Mouse (Mus musculus) embryonic facial prominence, embryonic 14.5 days (tissue): ENCODE results near the gene Olfr641. TPM values are rescaled to one million over a fixed set of nuclear protein-coding genes. Genes with fewer than 3 reads are reported as not detected.

Experiments used
- ATAC-seq: fragments of 200-750 bp; cut with Nextera tagmentation; 2 replicates; pipeline ENCODE4 v1.8.0; 2017; ENCODE audit warnings: low read depth, moderate number of reproducible peaks, moderate TSS enrichment
- DNase-seq: peaks from one replicate; pipeline ENCODE4 v3.0.0-alpha.2; 2015; ENCODE audit warnings: low spot score
- H3K27ac ChIP-seq: fragments of 300-500 bp; sonication (generic); replicated peaks from 2 replicates; pipeline ENCODE4 v1.5.1; 2014; ENCODE audit warnings: low read depth, mild to moderate bottlenecking, low read length, moderate library complexity
- H3K27me3 ChIP-seq: fragments of 300-500 bp; sonication (generic); replicated peaks from 2 replicates; pipeline ENCODE4 v1.6.1; 2014; ENCODE audit warnings: low read length; ENCODE audit not compliant: control insufficient read depth, insufficient read depth
- H3K36me3 ChIP-seq: fragments of 300-500 bp; sonication (generic); 2 replicates; pipeline ENCODE4 v1.6.1; 2014; ENCODE audit warnings: low read length, mixed read lengths; ENCODE audit not compliant: control insufficient read depth, insufficient read depth
- H3K4me1 ChIP-seq: fragments of 300-500 bp; sonication (generic); 2 replicates; pipeline ENCODE4 v1.6.1; 2014; ENCODE audit warnings: antibody characterized with exemption, low read length; ENCODE audit not compliant: control insufficient read depth, insufficient read depth
- H3K4me2 ChIP-seq: fragments of 300-500 bp; sonication (generic); 2 replicates; pipeline ENCODE4 v1.6.1; 2014; ENCODE audit warnings: low read depth, mild to moderate bottlenecking, low read length, moderate library complexity, mixed read lengths
- H3K4me3 ChIP-seq: fragments of 300-500 bp; sonication (generic); 2 replicates; pipeline ENCODE4 v1.5.1; 2014; ENCODE audit warnings: low read depth, mild to moderate bottlenecking, low read length
- H3K9ac ChIP-seq: fragments of 300-500 bp; sonication (generic); 2 replicates; pipeline ENCODE4 v1.6.1; 2014; ENCODE audit warnings: low read depth, mild to moderate bottlenecking, low read length, moderate library complexity, mixed read lengths
- H3K9me3 ChIP-seq: fragments of 300-500 bp; sonication (generic); 2 replicates; pipeline ENCODE4 v1.6.1; 2016; ENCODE audit warnings: low read length; ENCODE audit not compliant: control insufficient read depth
- WGBS: fragments of 180-500 bp; shearing (Covaris S2); extraction: QIAGEN DNeasy Blood & Tissue Kit; methylation state at CpG from one replicate; pipeline ENCODE4 v1.1.7; 2014; 5-methylcytosine and 5-hydroxymethylcytosine counted together
- polyA plus RNA-seq: library from polyadenylated mRNA; unstranded; fragments of >200 nt; fragmentation: Nextera tagmentation; extraction: Ambion mirVana; gene quantifications from 2 replicates; pipeline ENCODE4 v1.2.1, GENCODE M21; 2014

The Olfr641 gene
- polyA plus RNA-seq, 1 experiment from 2014 or later, result 0.10 TPM

DNA sequence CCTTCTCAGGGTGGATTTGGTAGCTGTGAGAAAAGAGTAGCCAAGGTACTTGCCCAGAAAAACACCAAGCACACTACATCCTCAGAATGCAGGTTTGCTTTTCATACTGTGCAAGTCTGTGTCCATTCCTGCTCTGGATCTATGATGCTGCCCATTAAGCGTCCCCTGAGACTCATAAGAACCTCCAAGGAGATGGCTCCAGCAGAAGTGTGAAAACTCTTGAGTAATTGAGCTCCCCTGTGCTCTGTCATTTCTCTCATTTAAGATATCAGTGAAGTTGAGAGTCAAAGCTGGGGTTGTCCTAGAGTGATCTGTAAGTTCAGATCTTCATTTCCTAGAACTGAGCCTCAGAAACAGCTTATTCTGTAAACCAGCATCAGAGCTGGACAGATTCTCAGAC, 17.3 kb downstream of the Olfr641 start, which contains the start of gene Olfr642:
Gene Olfr642, minus strand, starts transcription at position 101 of the 400 bp plus-strand sequence.
- Histone ChIP-seq H3K4me2 (no peak within 1 kb of the TSS), H3K36me3 (no peaks in the 10 kb centered on the region), H3K9me3 (no peaks in the 10 kb centered on the region), H3K4me3 (no peak within 1 kb of the TSS), H3K4me1 (no peaks in the 10 kb centered on the region), H3K9ac (no peak within 1 kb of the TSS), H3K27ac (no peak within 1 kb of the TSS), H3K27me3 (no peaks in the 10 kb centered on the region)
- WGBS, result 60% methylated on average over 1 of the region's 1 CpGs
- ATAC-seq (no peak), DNase-seq (no peak)

DNA sequence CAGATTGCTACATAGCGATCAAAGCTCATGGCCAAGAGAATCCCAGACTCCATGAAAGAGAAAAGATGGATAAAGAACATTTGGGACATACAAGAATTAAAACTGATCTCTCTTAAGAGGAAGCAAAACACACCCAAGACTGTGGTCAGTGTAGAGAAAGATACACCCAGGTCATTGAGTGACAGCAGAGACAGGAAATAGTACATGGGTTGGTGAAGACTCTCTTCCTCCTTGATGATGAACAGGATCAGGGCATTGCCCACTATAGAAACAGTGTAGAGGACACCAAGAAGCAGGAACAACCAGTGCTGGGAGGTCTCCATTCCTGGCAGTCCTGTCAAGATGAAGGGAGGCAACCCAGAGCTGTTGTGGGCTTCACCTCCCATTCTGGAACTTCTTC, 24.0 kb downstream of the Olfr641 start:
- no peak overlapping the region for H3K27ac ChIP-seq
- H3K9me3 ChIP-seq, result no peaks in the 10 kb centered on the region
- ATAC-seq (no peak), DNase-seq (no peak)
- H3K9ac ChIP-seq, result no peak overlapping the region
- H3K4me1 ChIP-seq, result no peaks in the 10 kb centered on the region
- no peaks in the 10 kb centered on the region for H3K27me3 ChIP-seq
- H3K4me3 ChIP-seq, result no peak overlapping the region
- H3K36me3 ChIP-seq, result no peaks in the 10 kb centered on the region
- H3K4me2 ChIP-seq, result no peak overlapping the region
- 88% methylated on average over 1 of the region's 1 CpGs for WGBS

DNA sequence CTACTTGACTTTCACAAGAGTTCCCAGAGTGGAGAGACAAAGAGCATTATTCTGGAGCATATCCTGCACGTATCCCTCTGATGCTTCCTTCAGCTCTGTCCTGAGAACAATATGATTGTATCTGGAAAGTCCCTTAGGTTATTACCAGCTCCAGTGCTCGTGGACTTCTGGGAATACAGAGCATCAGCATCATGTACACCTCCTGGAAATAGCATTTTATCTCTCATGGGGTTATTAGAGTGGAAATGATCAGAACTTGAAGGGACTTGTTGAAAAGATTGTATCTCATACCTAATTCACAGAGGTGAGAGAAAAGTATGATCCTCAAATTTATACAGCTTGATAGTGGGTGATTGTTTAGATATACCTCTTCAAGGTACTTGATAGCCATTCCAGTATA, 26.1 kb downstream of the Olfr641 start, which contains the start of gene 4930516K23Rik:
Gene 4930516K23Rik, minus strand, starts transcription at position 101 of the 400 bp plus-strand sequence.
- 56% methylated on average over 2 of the region's 2 CpGs for WGBS
- no peak for ATAC-seq
- no peaks in the 10 kb centered on the region for H3K9me3 ChIP-seq

DNA sequence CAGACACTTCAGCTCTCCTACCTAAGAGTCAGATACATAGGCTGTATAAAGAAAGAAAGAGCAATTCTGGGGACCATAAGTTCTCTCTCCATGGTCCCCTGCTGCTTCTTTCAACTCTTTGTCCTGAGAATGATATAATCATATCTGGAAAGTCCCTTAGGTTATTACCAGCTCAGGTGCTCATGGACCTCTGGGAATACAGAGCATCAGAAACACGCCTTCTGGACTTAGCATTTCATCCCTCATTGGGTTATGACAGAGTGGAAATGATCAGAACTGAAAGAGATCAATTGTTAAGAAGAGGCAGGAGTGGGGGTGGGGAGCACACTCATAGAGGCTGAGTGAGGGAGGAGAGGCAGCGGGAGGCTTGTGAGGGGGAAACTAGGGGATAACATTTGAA, 36.5 kb downstream of the Olfr641 start, which contains the start of gene Olfr644:
Gene Olfr644, minus strand, starts transcription at position 101 of the 400 bp plus-strand sequence.
- ATAC-seq (no peak), DNase-seq (no peak)
- Histone ChIP-seq H3K27me3 (no peaks in the 10 kb centered on the region), H3K9me3 (peaks cover 6% of the 10 kb centered on the region; the same call in 1 of the 2 replicates), H3K4me3 (no peak within 1 kb of the TSS), H3K9ac (no peak within 1 kb of the TSS), H3K27ac (no peak within 1 kb of the TSS), H3K4me1 (no peaks in the 10 kb centered on the region), H3K4me2 (no peak within 1 kb of the TSS), H3K36me3 (no peaks in the 10 kb centered on the region)
- WGBS, result 65% methylated on average over 2 of the region's 2 CpGs

More for the DNA sequence above, 26.1 kb downstream of the Olfr641 start, which contains the start of gene 4930516K23Rik:
- H3K4me3 ChIP-seq, result no peak within 1 kb of the TSS
- no peak within 1 kb of the TSS for H3K4me2 ChIP-seq
- no peak within 1 kb of the TSS for H3K9ac ChIP-seq
- H3K36me3 ChIP-seq, result no peaks in the 10 kb centered on the region
- no peak for DNase-seq
- H3K27me3 ChIP-seq, result no peaks in the 10 kb centered on the region
- no peaks in the 10 kb centered on the region for H3K4me1 ChIP-seq
- H3K27ac ChIP-seq, result no peak within 1 kb of the TSS

DNA sequence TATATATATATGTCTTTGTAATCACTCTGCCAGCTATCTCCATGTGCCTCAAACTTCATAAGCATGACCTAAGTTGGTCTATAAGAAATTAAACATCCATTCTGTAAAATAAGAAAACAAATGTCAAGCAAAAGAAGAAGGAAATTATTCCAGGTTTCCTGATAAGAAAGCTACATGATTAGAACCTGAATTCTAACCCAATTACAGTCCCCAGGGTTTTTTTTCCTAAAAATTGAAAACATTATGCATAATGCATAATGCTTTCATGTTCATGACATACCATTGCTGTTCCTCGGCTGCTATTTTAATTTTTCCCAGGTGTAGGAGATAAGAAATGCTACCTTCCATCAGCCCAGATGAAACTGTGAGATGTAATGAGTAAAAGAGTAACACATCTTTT, 50.1 kb downstream of the Olfr641 start, which contains the start of gene Olfr645:
Gene Olfr645, minus strand, starts transcription at position 101 of the 400 bp plus-strand sequence.
- Histone ChIP-seq H3K9me3 (no peaks in the 10 kb centered on the region), H3K4me1 (no peaks in the 10 kb centered on the region), H3K9ac (no peak within 1 kb of the TSS), H3K27me3 (no peaks in the 10 kb centered on the region), H3K27ac (no peak within 1 kb of the TSS), H3K4me3 (no peak within 1 kb of the TSS), H3K36me3 (no peaks in the 10 kb centered on the region), H3K4me2 (no peak within 1 kb of the TSS)
- DNase-seq (no peak), ATAC-seq (no peak)
- 51% methylated on average over 1 of the region's 1 CpGs for WGBS

Other genes starting within 250 kb of the Olfr641 start
- gene Olfr67, start 243.6 kb upstream of the Olfr641 start, polyA plus RNA-seq, result not detected in 2 replicates
- 4,240 and 4,969 TPM in 2 replicates for gene Hbb-bt, start 221.4 kb upstream of the Olfr641 start, polyA plus RNA-seq
- 10,123 and 13,531 TPM in 2 replicates for gene Hbb-bs, start 207.3 kb upstream of the Olfr641 start, polyA plus RNA-seq
- gene Hbb-bh2, start 194.9 kb upstream of the Olfr641 start, polyA plus RNA-seq, result not detected in 2 replicates
- gene Hbb-bh1, start 192.3 kb upstream of the Olfr641 start, polyA plus RNA-seq, result 3.6 and 8.0 TPM in 2 replicates
- gene Hbb-y, start 182.2 kb upstream of the Olfr641 start, polyA plus RNA-seq, result 391 and 1,497 TPM in 2 replicates
- not detected in 2 replicates for gene Olfr66, start 149.2 kb upstream of the Olfr641 start, polyA plus RNA-seq
- not detected in 2 replicates for gene Olfr64, start 141.0 kb upstream of the Olfr641 start, polyA plus RNA-seq
- 0.13 and 0.35 TPM in 2 replicates for gene Olfr65, start 132.0 kb upstream of the Olfr641 start, polyA plus RNA-seq
- gene Olfr631, start 106.6 kb upstream of the Olfr641 start, polyA plus RNA-seq, result not detected in 2 replicates
- not detected in 2 replicates for gene Olfr632, start 101.1 kb upstream of the Olfr641 start, polyA plus RNA-seq
- gene Olfr633, start 91.0 kb upstream of the Olfr641 start, polyA plus RNA-seq, result not detected in 2 replicates
- not detected in 2 replicates for gene Olfr635, start 64.3 kb upstream of the Olfr641 start, polyA plus RNA-seq
- gene Olfr638, start 36.7 kb upstream of the Olfr641 start, polyA plus RNA-seq, result not detected in 2 replicates
- not detected in 2 replicates for gene Olfr639, start 18.1 kb upstream of the Olfr641 start, polyA plus RNA-seq
- gene Olfr640, start 9.9 kb upstream of the Olfr641 start, polyA plus RNA-seq, result 0.13 and 0.14 TPM in 2 replicates
- not detected in 2 replicates for gene Olfr642, start 17.2 kb downstream of the Olfr641 start, polyA plus RNA-seq
- not detected in 2 replicates for gene 4930516K23Rik, start 26.0 kb downstream of the Olfr641 start, polyA plus RNA-seq
- 0.21 and 0.38 TPM in 2 replicates for gene Olfr644, start 36.4 kb downstream of the Olfr641 start, polyA plus RNA-seq
- not detected in 2 replicates for gene Olfr645, start 50.0 kb downstream of the Olfr641 start, polyA plus RNA-seq
- not detected in 2 replicates for gene Olfr646, start 69.4 kb downstream of the Olfr641 start, polyA plus RNA-seq
- gene Ubqln5, start 94.4 kb downstream of the Olfr641 start, polyA plus RNA-seq, result not detected in 2 replicates
- not detected in 2 replicates for gene Olfr643, start 102.0 kb downstream of the Olfr641 start, polyA plus RNA-seq
- gene Ubqln3, start 107.8 kb downstream of the Olfr641 start, polyA plus RNA-seq, result 0.21 and 0.25 TPM in 2 replicates
- 0.17 and 0.45 TPM in 2 replicates for gene Ubqlnl, start 115.1 kb downstream of the Olfr641 start, polyA plus RNA-seq
- gene Olfm5, start 129.4 kb downstream of the Olfr641 start, polyA plus RNA-seq, result 17.6 and 28.0 TPM in 2 replicates
- 0.17 and 0.18 TPM in 2 replicates for gene Olfr648, start 147.9 kb downstream of the Olfr641 start, polyA plus RNA-seq
- gene Olfr649, start 160.5 kb downstream of the Olfr641 start, polyA plus RNA-seq, result not detected in 2 replicates
- 0.72 and 0.89 TPM in 2 replicates for gene Trim6, start 183.3 kb downstream of the Olfr641 start, polyA plus RNA-seq
- 2.2 and 2.4 TPM in 2 replicates for gene Trim34a, start 209.0 kb downstream of the Olfr641 start, polyA plus RNA-seq